Mouse (Mus musculus) induced T-regulatory cell, adult 2 months (primary cell): ENCODE data around the gene Gm14325.
A peak's percentile ranks its signal among the peaks of the same experiment; 100 is the strongest.
"Not testable (repeated sequence)": the region's sequence is repeated elsewhere in the genome, so short reads cannot be mapped to it uniquely, and the experiment has no call there.

ENCODE experiments used
- DNase-seq: peaks from one replicate; pipeline ENCODE4 v3.0.0-alpha.2; 2012; ENCODE audit warnings: low read depth

Gene Gm14325

GRCm38 (mm10) chr2:177839901-177840663, at the start of gene Gm14325:
Gm14325 (minus strand) TSS chr2:177840336.
- peak; percentile 76 for DNase-seq

DNA sequence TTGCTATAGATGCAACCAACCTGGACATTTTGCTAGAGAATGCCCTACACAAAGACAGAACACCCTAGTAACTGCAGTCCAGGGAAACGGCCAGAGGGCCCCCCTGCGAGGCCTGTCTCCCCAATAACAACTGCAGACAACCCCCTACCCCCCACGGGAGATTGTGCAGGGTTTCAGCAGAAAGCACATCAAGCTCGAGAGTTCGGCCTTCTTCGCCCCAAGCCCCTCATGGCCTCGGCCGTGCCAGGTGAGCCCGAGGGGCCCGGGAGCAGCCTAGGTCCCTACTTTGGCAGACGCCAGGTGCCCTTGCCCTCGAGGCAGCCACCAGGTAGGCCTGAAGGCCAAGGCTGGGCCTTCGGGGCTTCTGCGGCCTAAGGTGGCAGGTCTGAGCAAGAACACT, 47.6 kb upstream of the Gm14325 start:
- not testable (repeated sequence) for DNase-seq

DNA sequence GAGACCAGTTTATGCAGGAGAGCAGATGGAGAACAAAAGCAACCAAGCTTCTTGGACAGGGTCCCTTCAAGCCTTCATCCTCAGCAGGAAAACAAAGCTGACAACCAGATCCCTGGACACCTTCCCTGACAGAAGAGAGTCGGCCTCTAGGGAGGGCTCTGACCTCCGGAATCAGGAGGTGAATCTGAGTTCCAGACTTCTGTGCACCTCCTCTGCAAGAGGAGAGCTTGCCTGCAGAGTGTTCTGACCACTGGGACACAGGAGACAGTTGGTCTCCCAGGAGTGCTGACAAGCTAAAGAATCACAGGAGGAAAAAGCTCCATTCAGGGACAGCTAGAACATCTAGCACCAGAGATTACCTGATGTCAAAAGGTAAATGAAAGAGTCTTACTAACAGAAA, 22.1 kb upstream of the Gm14325 start:
- not testable (repeated sequence) for DNase-seq

GRCm38 (mm10) chr2:177843666-177844065, 3.5 kb upstream of the Gm14325 start:
- DNase-seq: not testable (repeated sequence)

GRCm38 (mm10) chr2:177836756-177837155, 3.4 kb downstream of the Gm14325 start:
- not testable (repeated sequence) for DNase-seq

DNA sequence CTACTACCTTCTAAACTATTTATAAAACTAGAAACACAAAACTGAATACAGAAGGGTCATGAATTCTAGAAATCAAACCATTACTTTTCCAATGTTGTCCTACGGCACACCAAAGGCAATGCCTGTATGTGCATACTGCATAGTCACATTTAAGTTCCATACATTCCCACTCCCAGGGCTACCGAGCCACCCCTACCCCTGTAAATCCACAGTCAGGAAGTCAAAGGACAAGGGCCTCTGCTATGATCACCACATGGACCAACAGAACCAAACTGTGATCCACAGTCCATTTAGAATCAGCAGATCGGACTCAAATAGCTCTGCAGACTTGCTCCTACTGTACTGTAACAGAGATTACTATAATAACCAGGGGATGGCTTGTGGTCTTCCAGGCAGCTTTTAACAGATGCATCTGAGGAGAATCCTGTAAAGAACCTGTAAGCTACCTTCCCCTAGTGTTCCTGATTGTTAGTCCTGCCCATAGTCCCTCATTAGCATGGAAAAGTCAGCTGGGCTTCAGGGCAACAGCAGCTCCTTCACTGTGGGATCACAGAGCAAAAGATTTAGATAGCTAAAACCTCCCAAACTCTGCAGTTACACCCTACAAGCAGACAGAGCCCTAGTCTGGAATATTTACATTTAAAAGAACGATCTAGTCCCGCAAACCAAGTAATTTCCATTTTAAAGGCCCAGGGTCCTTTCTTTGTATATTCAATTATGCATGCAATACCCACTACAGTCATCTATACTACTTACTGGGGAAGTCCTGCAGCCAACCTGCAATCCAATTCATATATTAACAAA, 4.2 kb downstream of the Gm14325 start:
- DNase-seq: not testable (repeated sequence)

DNA sequence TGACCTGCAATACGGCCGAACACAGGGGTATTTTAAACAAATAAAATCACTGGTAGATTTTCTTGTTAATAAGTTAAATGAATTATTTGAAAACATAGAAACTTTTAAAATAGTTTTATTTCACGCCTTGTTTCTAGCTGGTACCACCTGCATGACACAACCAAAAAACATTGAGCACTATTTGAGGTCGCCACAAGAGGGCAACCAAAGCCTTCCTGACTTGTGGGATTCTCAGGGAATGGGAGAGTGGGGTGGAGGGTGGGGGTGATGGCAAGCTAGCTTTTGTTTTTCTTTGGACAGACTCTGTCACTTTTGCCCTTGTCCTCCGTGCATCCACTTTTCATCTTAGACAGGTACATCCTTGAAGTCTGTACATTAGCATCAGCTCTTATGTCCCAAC, 18.2 kb downstream of the Gm14325 start:
- not testable (repeated sequence) for DNase-seq

DNA sequence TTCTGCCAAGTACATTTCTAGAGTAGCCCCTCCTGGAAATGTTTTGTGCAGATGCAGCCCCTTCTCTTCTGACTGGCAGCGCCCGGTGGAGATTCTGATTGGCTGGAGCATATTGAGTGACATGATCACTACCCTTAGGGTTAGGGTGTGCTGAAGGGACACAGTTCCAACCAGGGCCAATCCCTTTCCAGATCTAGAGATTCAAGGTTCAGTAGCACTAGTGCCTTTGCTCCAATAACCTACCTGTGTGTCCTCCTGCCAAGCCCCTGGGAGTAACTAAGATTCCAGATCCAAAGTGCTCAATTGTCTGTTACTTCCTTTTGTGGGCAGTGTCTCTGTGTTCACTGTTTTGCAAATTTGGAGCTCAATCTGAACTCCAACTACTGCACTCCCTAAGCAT, 34.0 kb downstream of the Gm14325 start:
- not testable (repeated sequence) for DNase-seq

- DNase-seq: not testable (repeated sequence)
Measured at GRCm38 (mm10) chr2:177787351-177787750, 52.8 kb downstream of the Gm14325 start.
